Comparison of ENCODE assay signal across 10 mouse cellular contexts in genomic region chr11:43559515-43560292, GRCm38 (mm10). TPM values are rescaled to one million over a fixed set of nuclear protein-coding genes. Genes with fewer than 3 reads are reported as not detected.
A peak's percentile ranks its signal among the peaks of the same experiment; 100 is the strongest.
DNase-seq lines count a peak whose midpoint lies in the region; ATAC-seq and TF ChIP-seq lines count a peak whose summit lies in the region.
"Had no signal": no experiment of that assay in that cellular context is flagged by ENCODE, and none has a peak within 500 bp of the region (broad histone marks: within the 10 kb centered on the region; RNA-seq: fewer than 3 reads in every experiment).

No protein-coding gene starts in this region.

- peaks cover 4% of the 10 kb centered on the region; the same call in 1 of the 2 replicates for H3K36me3 ChIP-seq in thymus, adult 2 months (ENCODE audit: control insufficient read depth, insufficient read depth, low read length)

- H3K4me3 ChIP-seq in thymus, adult 2 months (ENCODE audit: control insufficient read depth, insufficient read depth, low read length), result no peak overlapping the region

- no peak overlapping the region for H3K27ac ChIP-seq in thymus, adult 2 months (ENCODE audit: control insufficient read depth, insufficient read depth, low read length)

- no peaks in the 10 kb centered on the region for H3K27me3 ChIP-seq in thymus, adult 2 months (ENCODE audit: control insufficient read depth, insufficient read depth, low read length)

- peak; percentile 90 for ATAC-seq in frontal cortex, adult (ENCODE audit: low TSS enrichment)

- intact Hi-C loops in left cerebral cortex, postnatal 10 days (cut with DNase I), result no loop called here

- TF ChIP-seq POLR2A in thymus, adult 2 months (IDR thresholded peaks at IDR 0.05; ENCODE audit: control insufficient read depth, extremely low read depth, insufficient read depth, low read length, poor library complexity), result no peak

- no peak for DNase-seq in frontal cortex, postnatal 25 days (ENCODE audit: low spot score in 2 of 2)
- DNase-seq in right cerebral cortex, adult 18-20 months, result peak; percentile 57
- no peak for DNase-seq in right cerebral cortex, postnatal 4 days
- DNase-seq in left cerebral cortex, postnatal 10 days (ENCODE audit: extremely low spot score in 1 of 2, low spot score in 2 of 2), result peak; percentile 49 to 58
- no peak for DNase-seq in spleen, postnatal 36 days (ENCODE audit: low spot score in 2 of 2)
- DNase-seq in gastrocnemius, postnatal 4 days (ENCODE audit: low spot score in 2 of 2), result no peak
- no peak for DNase-seq in thymus, adult 2 months

- H3K4me1 ChIP-seq in thymus, adult 2 months (replicated peaks; ENCODE audit: control insufficient read depth, insufficient read depth, low read length), result no peaks in the 10 kb centered on the region

- no peak for TF ChIP-seq CTCF in thymus, adult 2 months (IDR thresholded peaks at IDR 0.05; ENCODE audit: borderline replicate concordance, control insufficient read depth, extremely low read depth, insufficient read depth, low read length, poor library complexity)

- WGBS in thymus, adult 2 months, result 86% methylated on average over 6 of the region's 6 CpGs

RNA-seq across cellular contexts. Expression of gene 4933415A04Rik, which starts 27.1 kb away (rescaled TPM):
- total RNA-seq in left cerebral cortex, postnatal 10 days (2021), result 1 to 10 TPM; 1.6 TPM
- 1 to 10 TPM in 1 of 2 experiments, under 1 TPM in 1; 0.73 to 1.0 TPM for total RNA-seq in gastrocnemius, postnatal 4 days (2021)
- 0.59 and 0.81 TPM in 2 replicates for polyA plus RNA-seq in thymus, adult 2 months (2012; rRNA removed)
- total RNA-seq: common myeloid progenitor, adult 5-6 weeks had no signal

RNA-seq across cellular contexts. Expression of gene Ccnjl, which starts 31.1 kb away (rescaled TPM):
- total RNA-seq in left cerebral cortex, postnatal 10 days (2021), result 1 to 10 TPM; 4.4 to 5.2 TPM
- 1 to 10 TPM; 2.4 to 3.3 TPM for total RNA-seq in gastrocnemius, postnatal 4 days (2021)
- 9.4 and 10.3 TPM in 2 replicates for polyA plus RNA-seq in thymus, adult 2 months (2012; rRNA removed)

RNA-seq across cellular contexts. Expression of gene Fabp6, which starts 41.6 kb away (rescaled TPM):
- not detected for total RNA-seq in left cerebral cortex, postnatal 10 days (2021)
- total RNA-seq in gastrocnemius, postnatal 4 days (2021), result not detected
- 1.4 and 1.6 TPM in 2 replicates for polyA plus RNA-seq in thymus, adult 2 months (2012; rRNA removed)
- total RNA-seq: common myeloid progenitor, adult 5-6 weeks had no signal
- polyA plus RNA-seq: liver, embryonic 16.5 days had no signal

Comparison
In these comparisons a context has a peak if more than half of its experiments do, and no peak if none do; other contexts are left out.
1. DNase-seq: peak in right cerebral cortex, adult 18-20 months (single experiment) and left cerebral cortex, postnatal 10 days (2 of 2); none in frontal cortex, postnatal 25 days (0 of 2), right cerebral cortex, postnatal 4 days (single experiment), spleen, postnatal 36 days (0 of 2), gastrocnemius, postnatal 4 days (0 of 2) and thymus, adult 2 months (single experiment).